Mouse (Mus musculus): ENCODE data around the gene Fgd6.
A peak's percentile ranks its signal among the peaks of the same experiment; 100 is the strongest.

Fgd6 gene

DNA sequence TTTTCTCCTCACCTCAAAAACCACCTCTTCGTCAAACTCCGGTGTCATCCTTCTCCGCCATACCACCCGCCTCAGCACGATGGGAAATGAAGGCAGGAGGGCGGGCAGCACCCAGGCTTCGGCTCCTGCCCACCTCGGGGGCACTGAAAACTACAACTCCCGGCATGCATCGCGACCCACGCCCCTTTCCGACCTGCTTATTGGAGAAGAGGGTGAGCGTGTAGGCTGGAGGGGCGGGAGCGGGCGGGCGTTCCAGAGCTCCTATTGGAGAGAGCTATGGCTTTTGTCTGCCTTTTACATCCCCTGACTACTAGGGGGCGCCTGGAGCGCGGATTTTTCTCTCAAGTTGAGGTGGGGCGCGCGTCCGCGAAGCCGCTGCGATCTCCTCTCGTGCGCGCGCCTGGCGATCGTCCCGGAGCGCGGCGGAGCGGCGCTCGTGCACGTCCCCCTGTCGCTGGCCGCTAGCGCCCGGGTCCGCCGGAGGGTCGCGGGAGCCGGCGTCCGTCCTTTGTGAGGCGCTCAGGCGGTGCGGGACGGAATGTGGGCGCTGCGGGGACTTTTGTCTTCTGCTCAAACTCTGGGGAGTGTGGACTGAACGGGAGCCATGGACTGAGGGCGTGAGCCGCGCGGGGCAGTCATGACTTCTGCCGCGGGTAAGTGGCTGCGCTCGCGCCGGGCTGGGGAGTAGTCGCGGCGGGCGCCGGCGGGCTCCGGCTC, at the start of gene Fgd6, which contains the start of gene Vezt:
TSS of gene Fgd6 (plus strand) at position 344 of the 717 bp plus-strand sequence.
TSS of gene Vezt (minus strand) at position 160 of the 717 bp plus-strand sequence.
- DNase-seq (ENCODE audit: low spot score), result peak; percentile 95

DNA sequence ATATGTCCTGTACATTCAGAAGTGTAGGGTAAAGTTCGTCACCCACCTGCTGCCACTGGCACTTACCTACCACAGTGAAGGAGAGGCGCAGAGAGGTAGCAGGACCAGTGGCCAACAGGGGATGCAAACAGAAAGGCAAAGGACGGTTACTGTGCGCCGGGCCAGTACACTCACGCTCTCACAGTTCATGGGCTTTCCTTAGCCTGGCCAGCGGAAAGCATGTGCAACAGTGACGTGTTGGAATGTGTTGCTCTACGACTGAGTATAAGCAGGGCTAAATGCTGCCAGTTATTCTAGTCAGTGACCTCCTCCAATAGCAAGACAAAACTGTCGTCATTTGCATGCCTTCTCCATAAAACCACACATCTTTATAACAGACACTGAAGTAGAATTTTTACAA, 41.7 kb upstream of the Fgd6 start:
- DNase-seq (ENCODE audit: low spot score), result no peak

DNA sequence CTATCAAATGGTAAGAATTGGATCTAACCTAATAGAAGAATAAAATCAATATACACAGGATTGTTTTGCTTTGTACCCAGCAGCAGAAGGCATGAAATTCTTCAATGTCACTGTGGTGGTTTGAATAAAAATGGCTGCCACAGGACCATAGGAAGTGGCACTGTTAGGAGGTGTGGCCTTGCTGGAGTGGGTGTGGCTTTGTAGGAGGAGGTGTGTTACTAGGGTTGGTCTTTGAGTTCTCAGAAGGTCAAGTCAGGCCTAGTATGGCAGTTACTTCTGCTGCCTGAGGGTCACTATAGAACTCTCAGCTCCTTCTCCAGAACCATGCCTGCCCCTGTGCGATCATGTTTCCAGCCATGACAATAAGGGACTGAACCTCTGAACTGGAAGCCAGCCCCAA, 40.7 kb upstream of the Fgd6 start:
- DNase-seq (ENCODE audit: low spot score), result no peak

DNA sequence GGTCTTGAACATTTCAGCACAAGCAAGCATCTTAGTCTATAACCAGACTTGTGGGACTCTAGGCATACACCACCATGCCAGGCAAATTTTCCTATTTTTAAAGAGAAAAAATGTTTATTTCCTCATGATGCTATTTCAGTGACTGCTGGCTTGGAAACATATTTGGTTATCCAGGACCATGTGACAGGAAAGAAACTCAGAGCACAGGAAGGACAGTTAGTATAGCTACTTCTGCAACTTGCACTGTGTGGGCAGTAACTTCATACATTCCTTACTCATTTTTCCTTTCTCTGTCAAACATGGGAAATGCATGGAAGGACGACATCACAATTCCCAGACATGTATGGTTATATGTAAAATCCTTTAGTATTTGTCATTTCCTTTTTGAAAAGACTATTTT, 36.4 kb upstream of the Fgd6 start:
- no peak for DNase-seq (ENCODE audit: low spot score)

- DNase-seq (ENCODE audit: low spot score), result no peak
Measured at GRCm38 (mm10) chr10:94000223-94000622, 35.6 kb upstream of the Fgd6 start.

- no peak for DNase-seq (ENCODE audit: low spot score)
Measured at GRCm38 (mm10) chr10:94008356-94008755, 27.4 kb upstream of the Fgd6 start.

DNA sequence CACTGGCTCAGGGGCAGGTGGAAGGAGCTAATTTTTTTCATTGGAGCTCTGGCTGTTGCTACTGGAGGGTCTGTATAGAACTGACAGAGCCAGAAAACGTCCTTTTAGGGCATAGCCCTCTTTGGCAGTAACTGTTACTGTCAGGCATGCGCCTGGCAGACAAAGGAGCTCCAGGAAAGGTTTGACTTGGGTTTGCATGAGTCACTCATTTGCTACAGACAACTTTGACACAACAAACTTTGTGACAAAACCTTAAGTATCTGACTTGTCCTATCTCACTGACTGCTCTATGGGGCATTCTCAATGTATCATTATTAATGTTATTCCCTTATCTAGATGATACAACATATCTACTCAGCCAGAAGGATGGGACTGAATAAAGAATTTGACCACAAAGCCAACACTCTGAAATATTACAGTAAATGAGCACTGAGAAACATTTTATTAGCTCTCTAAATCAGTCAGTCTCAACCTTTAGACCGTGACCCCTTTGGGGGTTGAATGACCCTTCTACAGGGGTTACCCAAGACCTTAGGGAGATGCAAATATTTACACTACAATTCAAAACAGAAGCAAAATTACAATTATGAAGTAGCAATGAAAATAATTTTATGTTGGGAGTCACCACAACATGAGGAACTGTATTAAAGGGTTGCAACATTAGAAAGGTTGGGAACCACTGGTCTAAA, 25.7 kb upstream of the Fgd6 start:
- no peak for DNase-seq (ENCODE audit: low spot score)

- no peak for DNase-seq (ENCODE audit: low spot score)
Measured at GRCm38 (mm10) chr10:94011024-94011423, 24.8 kb upstream of the Fgd6 start.

DNA sequence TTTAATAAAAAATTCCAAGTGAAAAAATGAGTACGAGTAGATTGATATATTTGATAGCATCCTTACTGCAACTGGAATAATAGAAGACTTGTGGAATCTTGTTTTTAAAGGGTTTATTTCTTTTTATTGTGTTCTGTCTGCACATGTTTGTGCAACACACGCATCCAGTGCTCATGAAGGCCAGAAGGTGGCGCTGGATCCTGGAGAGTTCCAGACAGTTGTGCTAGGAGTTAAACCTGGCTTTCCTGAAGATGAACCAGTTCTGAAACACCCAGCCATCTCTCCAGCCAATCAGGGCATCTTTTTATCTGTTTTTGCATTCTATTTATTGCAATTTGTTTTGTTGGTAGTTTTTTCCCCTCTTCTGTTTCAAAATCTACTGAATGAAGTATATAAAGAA, 22.6 kb upstream of the Fgd6 start:
- peak; percentile 16 for DNase-seq (ENCODE audit: low spot score)

DNA sequence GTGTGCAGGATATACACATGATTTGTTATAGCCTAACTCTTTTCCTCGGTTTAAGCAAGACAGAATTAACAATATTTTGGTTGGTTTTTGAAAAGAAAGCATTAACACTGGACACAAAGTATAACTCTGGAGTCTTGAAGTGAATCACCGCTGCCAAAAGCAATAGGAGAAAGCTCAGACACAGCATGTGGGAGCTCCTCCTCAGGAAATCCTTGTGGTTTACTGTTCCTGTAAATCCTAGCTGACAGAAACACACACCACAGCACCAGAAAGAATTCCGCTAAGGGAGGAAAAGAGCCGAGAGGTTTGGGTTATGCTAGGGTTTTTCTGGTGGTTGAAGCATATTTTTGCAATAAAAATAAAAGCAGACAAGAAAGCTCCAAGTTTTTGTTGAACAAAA, 21.6 kb upstream of the Fgd6 start:
- DNase-seq (ENCODE audit: low spot score), result no peak

DNA sequence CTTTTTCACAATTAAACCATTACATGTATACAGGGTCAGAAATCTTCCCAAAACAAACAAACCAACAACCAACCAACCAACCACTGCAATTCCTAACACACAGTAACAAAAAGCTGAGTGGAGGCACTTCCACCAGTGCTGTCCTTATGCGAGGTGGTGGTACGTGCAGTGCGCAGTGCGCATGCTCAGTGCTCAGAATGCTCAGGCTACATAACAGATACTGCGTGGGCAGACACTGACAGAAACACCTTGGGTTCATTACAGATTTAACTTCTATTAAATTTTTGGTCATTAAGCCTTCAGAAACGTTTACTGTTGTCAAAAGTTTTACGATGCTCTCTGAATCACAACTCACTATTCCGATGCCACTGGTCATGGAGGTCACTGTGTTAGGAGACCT, 18.3 kb upstream of the Fgd6 start:
- no peak for DNase-seq (ENCODE audit: low spot score)

DNA sequence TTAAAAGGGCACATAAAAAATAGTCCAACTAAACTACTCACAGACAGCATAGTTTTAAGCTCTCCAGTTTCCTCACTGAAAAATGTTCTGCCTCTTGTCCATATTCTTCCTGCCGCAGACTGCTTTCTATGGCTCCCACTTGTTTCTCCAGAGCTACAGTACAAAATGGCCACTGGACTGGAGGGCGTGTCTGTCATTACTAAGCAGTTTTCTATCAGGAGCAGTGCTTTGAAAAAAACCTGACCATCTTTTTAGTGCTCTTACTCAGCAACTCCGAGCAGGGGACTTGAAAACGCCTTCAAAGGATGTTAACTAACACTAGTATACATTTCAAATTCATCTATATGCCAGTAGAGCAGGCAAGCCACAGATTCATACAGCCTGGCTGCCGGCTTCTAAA, 15.2 kb upstream of the Fgd6 start:
- no peak for DNase-seq (ENCODE audit: low spot score)

- DNase-seq (ENCODE audit: low spot score), result no peak
Measured at GRCm38 (mm10) chr10:94021059-94021458, 14.7 kb upstream of the Fgd6 start.

DNA sequence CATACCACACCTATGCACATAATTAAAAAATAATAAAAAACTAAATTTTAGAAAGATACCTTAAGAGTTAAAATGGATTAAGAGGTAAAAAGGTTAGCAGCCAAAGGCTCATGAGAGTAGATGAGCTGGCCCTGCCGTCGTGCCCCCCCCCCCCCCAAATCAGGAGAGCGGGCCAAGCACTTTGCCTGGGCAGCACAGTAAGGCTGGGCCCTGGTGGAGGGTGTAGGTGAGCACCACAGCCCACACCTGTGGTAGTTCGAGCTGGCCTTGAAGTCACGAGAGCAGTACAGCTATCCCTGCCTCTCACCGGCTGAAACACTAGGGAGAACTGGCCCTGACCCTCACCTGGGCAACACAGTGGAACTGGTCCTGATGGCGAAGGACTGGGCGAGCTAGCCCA, 10.7 kb upstream of the Fgd6 start:
- DNase-seq (ENCODE audit: low spot score), result no peak

GRCm38 (mm10) chr10:94028493-94028892, 7.3 kb upstream of the Fgd6 start:
- DNase-seq (ENCODE audit: low spot score), result no peak

- DNase-seq (ENCODE audit: low spot score), result no peak
Measured at GRCm38 (mm10) chr10:94031164-94031563, 4.6 kb upstream of the Fgd6 start.

- DNase-seq (ENCODE audit: low spot score), result peak; percentile 52
Measured at GRCm38 (mm10) chr10:94034876-94035657, 734 bp upstream of the Fgd6 start.

DNA sequence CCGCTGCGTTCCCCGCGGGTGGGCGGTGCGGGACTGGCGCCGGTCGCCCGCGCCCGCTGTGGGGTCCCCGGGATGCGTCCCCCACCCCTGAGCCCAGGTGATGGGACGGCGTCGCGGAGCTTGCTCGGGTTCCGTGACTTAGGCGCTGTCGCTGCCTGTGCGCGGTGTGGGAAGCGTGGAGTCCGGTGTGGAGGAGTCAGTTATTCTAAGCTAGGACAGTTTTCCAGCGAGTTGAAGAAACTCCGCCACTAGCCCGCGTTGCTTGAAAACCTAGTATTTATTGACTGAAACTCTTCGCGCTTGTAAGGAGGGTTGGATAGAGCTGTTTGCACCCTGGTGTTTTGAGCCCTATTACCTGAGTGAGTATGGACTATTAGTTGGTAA, 566 bp downstream of the Fgd6 start:
- DNase-seq (ENCODE audit: low spot score), result no peak

- no peak for DNase-seq (ENCODE audit: low spot score)
Measured at GRCm38 (mm10) chr10:94037196-94037595, 1.4 kb downstream of the Fgd6 start.

DNA sequence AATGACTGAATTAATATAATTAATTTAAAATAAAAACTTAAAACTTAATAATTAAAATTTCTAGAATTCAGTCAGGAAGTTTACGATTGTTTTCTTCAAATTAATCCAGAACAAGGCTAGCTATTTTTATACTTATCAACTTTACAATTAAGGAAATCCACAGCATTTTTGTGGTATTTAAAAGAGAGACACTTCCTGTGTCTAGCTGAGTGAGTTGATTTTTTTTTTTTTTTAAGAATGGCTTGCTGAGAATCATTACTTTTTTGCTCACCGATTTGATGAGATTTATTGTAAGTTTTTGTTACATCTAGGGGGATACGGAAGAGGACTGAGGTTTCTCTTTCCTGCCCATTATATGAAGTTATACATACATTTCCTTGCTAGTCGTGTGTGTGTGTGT, 1.8 kb downstream of the Fgd6 start:
- no peak for DNase-seq (ENCODE audit: low spot score)

DNA sequence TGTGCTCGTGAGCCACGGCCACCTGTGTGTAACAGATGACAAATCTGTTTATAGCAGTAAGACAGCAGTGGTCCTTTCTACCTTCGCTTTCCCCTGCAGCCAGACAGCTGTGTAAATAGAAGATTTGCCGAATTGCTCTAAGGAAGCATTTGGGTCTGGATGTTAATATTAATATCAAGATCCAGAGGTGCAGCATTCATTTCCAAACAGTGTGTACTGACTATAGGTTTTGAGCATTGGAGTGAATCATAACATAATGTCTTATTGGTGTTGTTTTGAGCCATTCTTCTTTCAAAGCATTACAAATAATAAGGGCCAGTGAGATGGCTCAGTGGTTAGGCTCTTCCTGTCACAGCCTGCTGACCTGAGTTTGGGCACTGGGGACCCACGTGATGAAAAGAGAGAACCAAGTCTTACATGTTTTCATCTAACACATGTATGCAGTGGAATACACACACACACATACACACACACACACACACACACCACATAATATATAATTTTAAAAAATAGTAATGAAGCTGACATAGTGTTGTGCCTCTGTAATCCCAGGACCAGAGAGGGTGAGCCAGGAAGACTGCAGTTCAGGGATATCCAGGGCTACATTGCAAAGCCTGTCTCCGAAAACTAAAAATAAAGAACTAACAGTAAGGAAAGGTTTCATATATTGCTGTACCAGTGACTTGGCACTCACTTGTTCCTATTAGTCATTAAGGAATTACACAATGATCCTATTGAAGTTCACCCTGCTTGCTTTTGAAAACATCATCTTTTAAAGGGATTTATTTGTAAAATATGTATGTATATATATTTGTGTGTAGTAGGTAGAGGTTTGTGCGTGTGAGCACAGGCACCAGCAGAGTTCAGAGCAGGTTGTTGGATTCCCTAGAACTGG, 2.8 kb downstream of the Fgd6 start:
- DNase-seq (ENCODE audit: low spot score), result no peak

DNA sequence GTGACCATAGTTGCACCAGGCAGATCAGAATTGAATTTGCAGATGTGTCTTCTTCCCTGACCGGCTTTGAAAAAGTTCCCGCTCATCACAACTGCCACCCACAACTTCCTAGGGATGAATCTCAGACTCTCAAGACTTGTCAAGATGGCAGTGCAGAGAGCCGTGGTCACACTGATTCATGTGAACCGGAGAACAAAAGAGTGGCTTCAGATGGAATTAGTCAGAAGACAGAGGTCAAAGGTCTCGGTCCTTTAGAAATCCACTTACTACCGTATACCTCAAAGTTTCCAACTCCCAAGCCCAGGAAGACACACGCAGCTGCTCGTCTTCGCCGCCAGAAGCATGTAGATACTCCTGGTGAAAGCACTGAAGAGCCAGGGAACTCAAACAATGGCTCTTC, 8.1 kb downstream of the Fgd6 start:
- DNase-seq (ENCODE audit: low spot score), result no peak

Data from ovary, postnatal 14 days (tissue).